Mouse (Mus musculus): ENCODE results near the gene Pacs2.

GRCm38 (mm10) chr12:113071321-113071720 is 57.0 kb downstream of the Pacs2 start:
- TF ChIP-seq GATA1 (IDR thresholded peaks at IDR 0.05; ENCODE audit: borderline replicate concordance, low read length), result no peak
- TF ChIP-seq FLI1 (IDR thresholded peaks at IDR 0.05; ENCODE audit: low read length), result no peak
